Mouse (Mus musculus): ENCODE data around the gene Efcab8.

The Efcab8 gene

GRCm38 (mm10) chr2:153779394-153779981 is at the start of gene Efcab8:
TSS of gene Efcab8 (plus strand) at chr2:153779931.
- DNase-seq (ENCODE audit: low read depth): peak; percentile 17

GRCm38 (mm10) chr2:153734033-153734432 is 45.7 kb upstream of the Efcab8 start:
- DNase-seq (ENCODE audit: low read depth): no peak

- peak; percentile 99 for DNase-seq (ENCODE audit: low read depth)
Observed at GRCm38 (mm10) chr2:153740500-153741436, 39.0 kb upstream of the Efcab8 start, which contains the start of gene Mapre1. TSS of gene Mapre1 (plus strand) at chr2:153741274.

- peak; percentile 50 for DNase-seq (ENCODE audit: low read depth)
Observed at GRCm38 (mm10) chr2:153741437-153742065, 38.2 kb upstream of the Efcab8 start.

GRCm38 (mm10) chr2:153747994-153748393 is 31.7 kb upstream of the Efcab8 start:
- no peak for DNase-seq (ENCODE audit: low read depth)

- no peak for DNase-seq (ENCODE audit: low read depth)
Observed at GRCm38 (mm10) chr2:153750363-153750762, 29.4 kb upstream of the Efcab8 start.

- DNase-seq (ENCODE audit: low read depth): no peak
Observed at GRCm38 (mm10) chr2:153762121-153762520, 17.6 kb upstream of the Efcab8 start.

- DNase-seq (ENCODE audit: low read depth): no peak
Observed at GRCm38 (mm10) chr2:153767484-153767883, 12.2 kb upstream of the Efcab8 start.

- no peak for DNase-seq (ENCODE audit: low read depth)
Observed at GRCm38 (mm10) chr2:153768881-153769280, 10.8 kb upstream of the Efcab8 start.

- no peak for DNase-seq (ENCODE audit: low read depth)
Observed at GRCm38 (mm10) chr2:153772950-153773349, 6.8 kb upstream of the Efcab8 start.

GRCm38 (mm10) chr2:153775472-153775871 is 4.3 kb upstream of the Efcab8 start:
- no peak for DNase-seq (ENCODE audit: low read depth)

GRCm38 (mm10) chr2:153778638-153779362 is 931 bp upstream of the Efcab8 start:
- peak; percentile 64 for DNase-seq (ENCODE audit: low read depth)

- no peak for DNase-seq (ENCODE audit: low read depth)
Observed at GRCm38 (mm10) chr2:153781181-153781580, 1.4 kb downstream of the Efcab8 start.

- no peak for DNase-seq (ENCODE audit: low read depth)
Observed at GRCm38 (mm10) chr2:153784668-153785067, 4.9 kb downstream of the Efcab8 start.

- no peak for DNase-seq (ENCODE audit: low read depth)
Observed at GRCm38 (mm10) chr2:153793366-153793765, 13.6 kb downstream of the Efcab8 start.

- no peak for DNase-seq (ENCODE audit: low read depth)
Observed at GRCm38 (mm10) chr2:153795090-153795489, 15.4 kb downstream of the Efcab8 start.

- peak; percentile 35 for DNase-seq (ENCODE audit: low read depth)
Observed at GRCm38 (mm10) chr2:153807464-153807863, 27.7 kb downstream of the Efcab8 start.

- no peak for DNase-seq (ENCODE audit: low read depth)
Observed at GRCm38 (mm10) chr2:153808146-153808545, 28.4 kb downstream of the Efcab8 start.

GRCm38 (mm10) chr2:153808841-153809240 is 29.1 kb downstream of the Efcab8 start:
- DNase-seq (ENCODE audit: low read depth): no peak

GRCm38 (mm10) chr2:153809921-153810320 is 30.2 kb downstream of the Efcab8 start:
- no peak for DNase-seq (ENCODE audit: low read depth)

GRCm38 (mm10) chr2:153822005-153822543 is 42.3 kb downstream of the Efcab8 start:
- DNase-seq (ENCODE audit: low read depth): no peak

- DNase-seq (ENCODE audit: low read depth): no peak
Observed at GRCm38 (mm10) chr2:153824593-153824992, 44.9 kb downstream of the Efcab8 start.
